Mouse (Mus musculus) WW6 (cell line): Measurements from ENCODE around the gene Tax1bp3.

Experiments used
- DNase-seq: peaks from one replicate; pipeline ENCODE4 v3.0.0-alpha.2; 2013; ENCODE audit warnings: low read depth, low spot score

The Tax1bp3 gene

GRCm38 (mm10) chr11:73228881-73229280 is 52.0 kb downstream of the Tax1bp3 start:
- no peak for DNase-seq

DNA sequence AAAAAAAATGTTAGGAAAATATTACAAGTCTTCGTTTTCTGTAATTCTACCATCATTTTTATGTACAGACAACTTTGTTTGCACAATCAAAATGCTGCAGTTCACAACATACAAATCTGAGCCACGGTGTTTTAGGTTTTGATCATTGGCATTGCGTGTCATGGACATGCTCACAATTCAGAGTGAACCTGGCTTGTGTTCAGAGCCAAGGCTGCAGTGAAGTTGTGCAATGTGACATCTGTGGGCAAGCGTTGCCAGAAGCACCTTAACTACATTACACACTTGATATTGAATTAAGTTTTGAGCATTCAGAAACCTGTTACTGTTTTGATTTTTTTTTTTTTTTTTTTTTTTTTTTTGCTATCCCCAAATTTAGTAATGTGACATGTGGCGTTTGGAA is 53.2 kb downstream of the Tax1bp3 start:
- DNase-seq: no peak

- DNase-seq: no peak
These were observed 55.6 kb downstream of the Tax1bp3 start for GRCm38 (mm10) chr11:73232513-73232912.
